Mouse (Mus musculus) fibroblast of lung, adult 2 months (primary cell): Measurements from ENCODE around the gene Prkacb.

ENCODE experiments used
- DNase-seq: peaks from one replicate; pipeline ENCODE4 v3.0.0-alpha.2; 2011; ENCODE audit warnings: low read depth

Gene Prkacb

DNA sequence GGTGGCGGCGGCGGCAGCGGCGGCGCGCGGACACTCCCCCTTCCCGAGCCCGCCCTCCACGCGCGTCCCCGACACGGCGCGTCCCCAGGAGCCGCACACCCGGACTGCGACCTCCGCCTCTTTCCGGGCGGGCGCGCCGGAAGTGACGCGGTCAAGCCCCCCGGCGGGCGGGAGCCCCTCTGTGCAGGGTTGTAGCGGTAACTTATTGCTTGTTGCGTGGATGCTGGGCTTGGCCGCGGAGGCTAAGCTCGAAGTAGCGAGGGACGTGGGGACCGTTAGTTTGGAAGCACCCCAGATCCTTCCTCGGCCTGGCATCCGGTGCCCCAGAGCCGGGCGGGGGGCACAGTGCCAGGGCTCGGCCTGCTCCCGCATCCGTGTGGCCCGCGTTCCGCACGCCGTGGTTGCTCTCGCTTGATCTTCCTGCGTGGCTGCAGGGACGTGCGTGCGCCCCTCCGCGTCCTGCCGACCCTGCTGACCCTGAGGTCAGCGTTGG, at the start of gene Prkacb:
Prkacb (minus strand) TSS at position 90 of the 493 bp plus-strand sequence.
- peak; percentile 34 for DNase-seq

DNA sequence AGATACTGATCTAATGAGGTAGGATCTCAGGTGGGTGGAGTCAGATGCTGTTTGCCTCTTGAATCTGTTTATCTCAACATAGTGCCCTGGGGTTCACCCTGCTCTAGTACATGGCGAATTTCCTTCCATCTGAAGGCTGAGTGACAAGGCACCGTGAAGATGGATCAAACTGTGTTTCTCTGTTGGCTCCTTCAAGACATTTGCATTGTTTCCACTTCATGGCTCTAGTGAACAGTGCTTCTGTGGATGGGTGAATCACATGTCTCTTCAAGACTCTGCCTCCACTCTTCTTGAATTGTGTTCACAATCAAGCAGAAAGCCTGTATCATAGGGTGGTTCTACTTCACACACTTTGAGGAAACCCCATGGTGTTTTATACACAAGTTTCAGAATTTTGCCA, 47.5 kb upstream of the Prkacb start:
- DNase-seq: no peak

- DNase-seq: no peak
These were observed 44.6 kb upstream of the Prkacb start for GRCm38 (mm10) chr3:146857373-146857772.

GRCm38 (mm10) chr3:146854473-146855087, 41.8 kb upstream of the Prkacb start:
- DNase-seq: no peak

DNA sequence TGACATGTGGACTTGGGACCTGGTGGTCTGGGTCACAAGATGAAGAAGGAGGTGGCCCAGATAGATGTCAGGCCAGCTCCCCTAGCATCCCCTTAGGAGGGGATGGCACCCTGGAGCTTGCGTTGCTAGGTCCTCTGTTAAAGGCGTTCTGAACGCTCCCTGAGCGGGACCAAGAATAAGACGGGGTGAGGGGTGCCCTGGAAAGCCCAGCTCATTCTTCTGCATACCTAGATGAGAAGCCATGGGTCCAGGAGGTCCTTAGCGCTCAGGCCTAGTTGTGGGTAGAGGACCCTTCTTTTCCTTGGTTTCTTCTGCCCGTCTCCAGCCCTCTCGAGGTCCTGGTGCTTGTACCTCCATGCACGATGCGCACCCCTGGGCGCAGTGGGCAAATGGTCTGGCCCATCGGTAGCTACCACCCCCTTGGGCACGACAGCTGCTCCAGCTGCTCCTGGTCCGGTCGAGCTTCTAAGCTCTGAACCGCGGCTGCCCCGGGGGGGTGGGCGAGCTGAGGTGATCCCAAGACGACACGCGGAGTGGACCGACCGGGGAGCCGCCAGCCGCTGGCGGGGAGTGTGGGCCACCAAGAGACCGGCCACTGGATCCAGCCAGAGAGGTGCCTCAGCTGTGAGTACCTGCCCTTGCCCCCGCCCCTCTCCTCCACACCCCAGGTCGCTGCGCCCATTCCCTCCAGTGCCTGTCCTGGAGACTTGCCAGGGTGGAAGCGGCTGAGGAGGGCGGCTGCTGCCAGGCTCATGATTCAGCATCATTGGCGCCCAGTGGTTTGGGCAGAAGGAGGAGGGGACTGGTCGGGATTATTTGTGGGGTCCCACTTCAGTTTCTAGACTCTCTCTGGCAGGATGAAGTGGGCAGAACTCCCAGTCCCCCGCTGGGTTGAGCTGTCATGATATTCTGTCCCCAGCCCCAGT, 39.4 kb upstream of the Prkacb start, which contains the start of gene Ttll7:
Ttll7 (plus strand) TSS at position 402 of the 926 bp plus-strand sequence.
- peak; percentile 78 for DNase-seq

DNA sequence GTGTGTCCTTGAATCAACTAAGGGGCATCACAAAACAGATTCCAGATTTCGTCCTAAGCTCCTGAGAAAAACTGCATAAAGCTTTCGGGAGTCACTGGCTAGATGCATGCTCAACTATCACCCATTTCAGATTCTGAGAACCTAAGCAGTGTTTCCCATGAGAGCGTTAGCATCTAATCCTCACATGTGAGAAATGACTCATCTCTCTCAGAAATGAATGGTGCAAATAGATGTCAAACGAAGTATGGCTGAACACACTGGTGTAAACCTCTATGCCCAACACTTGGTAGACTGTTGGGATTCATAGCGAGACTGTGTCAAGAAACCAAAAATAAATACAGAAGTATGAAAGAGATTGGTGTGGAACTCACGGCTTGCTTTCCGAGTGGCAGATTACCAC, 36.6 kb upstream of the Prkacb start:
- no peak for DNase-seq

GRCm38 (mm10) chr3:146848112-146848511, 35.3 kb upstream of the Prkacb start:
- DNase-seq: no peak

- DNase-seq: no peak
These were observed 33.4 kb upstream of the Prkacb start for GRCm38 (mm10) chr3:146846237-146846636.

DNA sequence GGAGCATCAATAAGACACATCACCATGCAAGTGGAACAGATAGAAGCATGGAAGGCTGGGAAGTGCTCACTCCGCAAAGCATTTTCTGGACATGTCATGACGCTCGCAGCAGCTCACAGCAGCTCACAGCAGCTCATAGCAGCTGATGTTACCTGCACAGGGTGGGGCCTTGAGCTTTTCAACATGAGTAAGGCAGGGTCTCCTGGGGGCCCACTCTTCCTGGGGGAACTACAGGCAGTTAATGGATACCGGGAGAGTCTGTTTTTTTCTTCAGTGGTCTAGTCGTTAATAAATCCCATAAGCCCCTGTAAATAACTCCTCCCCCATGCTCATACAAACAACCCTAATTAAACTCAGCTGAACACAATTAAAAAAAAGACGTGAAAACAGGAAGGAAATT, 30.7 kb upstream of the Prkacb start:
- DNase-seq: no peak

DNA sequence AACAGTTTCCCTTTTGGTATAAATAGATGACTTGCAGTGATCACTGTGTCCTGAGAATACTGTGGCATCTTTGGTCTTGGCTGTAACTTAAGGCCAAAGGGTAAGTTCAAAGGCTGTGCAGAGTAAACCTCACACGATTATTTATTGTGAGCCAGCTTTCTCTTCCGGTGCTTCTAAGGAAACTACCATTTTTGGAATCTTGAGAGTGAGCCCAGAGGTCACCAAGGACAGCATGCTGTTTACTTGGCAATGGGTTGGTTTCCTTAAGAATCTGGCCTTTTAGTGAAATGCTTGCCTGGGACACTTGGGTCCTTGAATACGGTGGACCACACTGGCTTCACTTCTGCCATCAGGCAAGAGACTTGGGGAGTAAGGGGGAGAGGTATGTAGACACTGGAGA, 30.0 kb upstream of the Prkacb start:
- DNase-seq: no peak

DNA sequence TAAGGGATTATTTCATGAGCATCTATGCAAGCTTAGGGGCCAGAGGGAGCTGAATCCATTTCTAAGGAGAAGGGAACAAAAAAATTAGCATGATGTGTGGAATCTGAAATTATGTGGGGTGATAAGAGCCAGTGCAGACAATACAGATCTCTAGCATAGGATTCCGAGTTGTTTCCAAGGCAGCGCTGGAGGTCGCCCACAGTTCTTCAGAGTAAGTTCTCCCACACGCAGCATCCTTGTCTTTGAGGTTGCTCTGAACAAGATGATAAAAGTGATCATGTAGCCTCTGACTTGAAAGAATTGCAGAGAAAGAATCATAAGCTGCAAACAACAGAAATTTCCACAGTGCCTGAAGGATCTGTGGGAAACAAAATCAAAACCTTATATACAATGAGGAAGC, 7.9 kb upstream of the Prkacb start:
- no peak for DNase-seq

DNA sequence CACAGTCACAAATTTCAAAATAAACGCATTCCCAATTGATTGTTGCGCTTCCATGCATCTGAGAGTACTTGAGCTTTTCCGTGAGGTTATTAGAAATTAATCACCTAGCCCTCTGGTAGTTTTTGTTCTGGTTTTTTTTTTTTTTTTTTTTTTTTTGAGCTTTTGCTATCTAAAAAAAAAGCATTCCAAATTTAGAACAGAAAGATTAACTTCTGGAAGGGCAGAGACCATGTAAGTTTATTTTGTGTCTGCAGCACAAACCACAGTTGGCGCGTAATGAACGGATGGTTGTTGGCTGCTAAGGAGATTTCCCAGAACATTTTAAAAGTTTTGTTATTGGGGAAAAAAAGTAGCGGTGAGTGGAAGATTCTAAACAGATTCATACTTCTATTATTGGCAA, 834 bp upstream of the Prkacb start:
- DNase-seq: no peak

- no peak for DNase-seq
These were observed 530 bp downstream of the Prkacb start for GRCm38 (mm10) chr3:146812041-146812878.

DNA sequence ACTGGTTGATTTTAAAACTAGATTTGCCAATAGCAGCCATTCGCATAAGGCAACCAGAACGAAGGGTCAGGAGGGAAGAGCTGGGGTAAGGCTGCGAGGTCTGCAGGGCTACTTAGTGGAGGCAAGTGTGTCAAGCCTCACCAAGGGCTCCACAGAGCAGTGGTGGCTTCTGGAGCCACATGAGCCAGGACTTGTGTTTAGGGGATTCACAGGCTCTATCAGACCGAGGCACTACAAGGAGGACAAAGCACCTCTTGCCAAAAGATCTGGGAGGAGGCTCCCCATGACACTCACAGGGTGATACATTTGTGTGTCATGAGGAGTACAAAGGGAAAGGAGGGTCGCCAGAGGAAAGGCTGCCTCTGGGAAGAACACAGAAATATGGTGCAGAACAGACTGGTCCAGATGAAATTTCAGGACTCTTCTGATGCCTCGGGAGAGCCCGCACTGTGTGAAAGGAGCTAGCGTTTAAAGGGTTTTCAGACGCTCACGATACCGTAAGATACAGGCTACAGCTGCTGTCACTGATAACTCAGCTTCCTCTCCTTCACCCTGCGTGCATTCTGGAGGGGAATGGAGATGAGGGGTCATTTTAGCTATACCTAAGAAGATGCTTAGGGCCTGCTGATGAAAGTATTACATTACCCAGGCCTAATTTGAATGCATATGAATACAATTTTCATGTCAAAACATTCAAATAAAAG, 19.1 kb downstream of the Prkacb start:
- DNase-seq: no peak

DNA sequence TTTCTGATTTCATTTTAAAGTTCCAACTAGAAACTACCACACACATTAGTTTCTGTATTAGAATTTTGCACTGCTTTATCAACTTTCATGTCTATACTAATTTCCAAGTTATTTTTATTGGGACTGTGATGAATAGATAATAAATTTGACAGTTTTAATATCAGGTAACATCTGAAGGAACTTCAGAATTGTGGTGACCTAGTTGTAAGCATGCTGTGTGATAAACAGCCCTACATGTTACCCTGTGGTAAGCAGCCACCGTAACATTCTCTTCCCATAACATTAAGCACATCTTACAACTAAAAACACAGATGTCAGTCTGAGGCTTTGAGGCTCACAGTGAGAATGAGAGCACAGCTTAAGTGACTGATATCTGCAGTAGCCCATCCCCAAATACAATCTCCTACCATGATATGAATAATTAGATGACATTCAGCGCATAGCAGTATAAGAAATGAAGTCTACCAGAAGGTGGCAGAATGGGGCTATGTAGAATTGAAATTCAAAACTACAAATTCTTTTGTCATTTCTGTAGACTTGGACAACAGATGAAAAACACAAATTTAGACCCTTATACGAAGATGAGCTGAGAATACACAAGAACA, 20.5 kb downstream of the Prkacb start:
- DNase-seq: no peak

GRCm38 (mm10) chr3:146784233-146784632, 28.6 kb downstream of the Prkacb start:
- DNase-seq: no peak

- no peak for DNase-seq
These were observed 29.1 kb downstream of the Prkacb start for GRCm38 (mm10) chr3:146783645-146784225.

- DNase-seq: no peak
These were observed 30.2 kb downstream of the Prkacb start for GRCm38 (mm10) chr3:146782548-146782947.

- DNase-seq: no peak
These were observed 31.7 kb downstream of the Prkacb start for GRCm38 (mm10) chr3:146781131-146781530.

GRCm38 (mm10) chr3:146780241-146780640, 32.5 kb downstream of the Prkacb start:
- DNase-seq: no peak

- no peak for DNase-seq
These were observed 33.9 kb downstream of the Prkacb start for GRCm38 (mm10) chr3:146778913-146779312.
